Mouse (Mus musculus): Measurements from ENCODE around the gene March11.
A peak's percentile ranks its signal among the peaks of the same experiment; 100 is the strongest.

The March11 gene

DNA sequence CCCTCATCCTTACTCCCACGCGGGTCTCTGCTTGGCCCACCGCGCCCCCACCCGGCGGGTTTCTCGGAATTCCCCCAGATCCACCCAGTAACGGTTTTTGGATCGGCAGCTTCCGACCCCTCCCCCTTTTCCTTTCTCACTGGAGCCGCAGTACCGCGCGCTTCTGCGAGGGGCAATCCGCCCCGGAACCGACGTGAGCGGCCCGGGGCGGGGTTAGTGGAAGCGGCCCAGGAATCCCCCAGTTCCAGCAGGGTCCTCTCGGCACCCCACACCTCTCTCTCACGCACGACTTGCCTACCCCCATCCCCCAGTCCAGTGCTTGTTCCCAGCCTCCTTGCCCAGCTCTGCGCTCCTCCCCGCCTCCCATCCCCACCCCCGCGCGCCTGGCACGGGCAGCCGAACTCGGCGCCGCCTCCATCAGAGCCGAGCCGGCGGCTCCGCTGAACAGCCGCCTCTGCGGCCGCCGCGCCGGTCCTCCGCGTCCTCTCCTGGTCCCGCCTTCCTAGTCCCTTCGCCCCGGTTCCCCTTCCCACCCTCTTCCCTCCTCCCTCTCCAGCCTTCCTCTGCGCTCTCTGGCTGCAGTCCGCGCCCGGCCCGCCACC is at the start of gene March11:
Gene March11, plus strand, starts transcription at position 420 of the 602 bp plus-strand sequence.
- DNase-seq (ENCODE audit: low read depth): no peak

DNA sequence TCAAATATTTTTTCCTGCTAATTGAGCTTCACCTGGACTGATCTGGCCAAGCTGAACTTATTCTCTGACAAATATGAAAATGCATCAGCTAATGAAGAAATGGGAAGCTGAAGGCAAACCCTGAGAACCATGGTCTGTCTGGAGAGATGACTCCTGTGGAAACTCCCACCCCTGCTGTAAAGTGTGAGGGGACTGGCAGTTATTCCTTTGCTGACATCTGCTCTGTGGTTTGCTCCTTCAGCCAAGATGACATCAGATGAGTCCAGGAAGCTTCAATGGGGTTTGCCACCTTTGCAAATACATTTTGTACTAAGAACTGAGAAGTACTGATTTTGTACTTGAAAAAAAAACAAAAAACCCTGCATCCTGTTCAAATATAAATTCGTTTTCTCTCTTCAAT is 46.5 kb upstream of the March11 start:
- DNase-seq (ENCODE audit: low read depth): no peak

DNA sequence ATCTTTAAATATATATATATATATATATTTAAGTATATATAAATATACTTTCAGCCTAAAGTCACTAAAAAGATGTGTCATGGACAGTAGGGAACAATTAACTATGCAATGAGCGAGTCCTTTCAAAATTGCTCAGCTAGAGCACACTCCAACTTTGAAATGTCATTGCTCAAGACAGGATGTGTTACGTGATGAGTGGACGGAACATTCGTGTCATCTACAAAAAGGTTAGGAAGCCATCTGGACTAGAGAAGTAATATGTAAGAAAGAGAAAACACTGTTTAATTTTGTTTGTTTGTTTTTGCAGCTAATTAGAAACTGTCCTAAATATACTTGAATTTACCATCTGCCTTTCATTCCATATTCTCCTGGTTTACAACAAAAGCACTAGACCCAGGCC is 39.3 kb upstream of the March11 start:
- DNase-seq (ENCODE audit: low read depth): peak; percentile 12

DNA sequence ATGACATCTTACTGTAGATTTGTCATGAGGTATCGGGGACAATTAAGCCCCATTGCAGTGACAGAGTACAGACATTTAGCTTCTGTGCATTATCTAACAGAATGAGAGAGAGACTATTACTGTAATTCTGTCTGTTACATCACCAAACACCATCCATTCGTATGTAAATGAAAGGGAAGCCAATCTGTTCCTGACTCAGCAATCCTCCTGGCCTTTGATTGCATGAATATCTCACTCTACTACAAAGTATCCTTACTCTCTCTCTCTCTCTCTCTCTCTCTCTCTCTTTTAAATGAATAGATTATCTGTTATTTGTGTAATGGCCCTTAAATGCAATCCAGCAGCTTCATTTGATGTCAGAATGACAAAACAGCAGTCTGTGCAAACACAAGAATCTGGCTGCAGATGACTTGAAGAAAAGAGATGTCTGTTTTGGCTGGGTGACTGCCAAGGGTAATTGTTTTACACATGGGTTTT is 32.8 kb upstream of the March11 start:
- DNase-seq (ENCODE audit: low read depth): no peak

DNA sequence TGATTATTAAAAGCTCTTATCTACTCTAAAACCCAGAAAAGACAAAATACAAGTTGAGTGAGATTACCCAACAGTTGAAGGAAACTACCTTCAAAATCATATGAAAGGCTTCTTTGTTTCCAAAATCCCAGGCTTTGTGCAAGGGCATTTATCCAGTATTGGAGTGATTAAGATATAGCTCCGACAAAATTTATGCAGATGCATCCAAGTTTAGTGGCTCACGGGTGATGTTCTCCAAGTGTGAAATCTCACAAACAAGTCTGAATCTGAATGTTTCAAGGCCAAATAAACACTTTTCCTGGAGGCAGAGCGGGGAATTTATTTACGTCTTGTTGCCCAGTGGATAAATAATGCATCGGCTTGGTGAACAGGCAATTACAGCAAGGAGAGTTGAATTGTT is 32.2 kb upstream of the March11 start:
- DNase-seq (ENCODE audit: low read depth): no peak

DNA sequence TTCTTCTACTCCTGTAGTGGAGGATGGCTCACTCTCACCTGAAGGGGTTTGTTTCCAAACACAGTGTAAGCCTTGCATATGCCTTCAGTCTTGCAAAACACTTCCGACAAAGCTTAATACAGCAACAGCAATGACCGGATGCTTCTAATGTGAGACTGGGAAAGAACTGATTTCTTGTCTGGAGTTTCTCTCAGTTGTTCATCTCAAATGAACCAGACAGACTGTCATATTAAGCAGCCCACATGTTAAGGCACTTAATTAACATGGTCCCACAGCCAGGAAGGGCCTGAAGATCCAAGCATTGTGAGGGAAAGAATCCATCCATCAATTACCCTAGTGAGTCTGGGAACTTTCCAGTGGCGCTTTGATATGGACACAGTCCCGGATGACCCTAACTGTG is 17.0 kb upstream of the March11 start:
- no peak for DNase-seq (ENCODE audit: low read depth)

DNA sequence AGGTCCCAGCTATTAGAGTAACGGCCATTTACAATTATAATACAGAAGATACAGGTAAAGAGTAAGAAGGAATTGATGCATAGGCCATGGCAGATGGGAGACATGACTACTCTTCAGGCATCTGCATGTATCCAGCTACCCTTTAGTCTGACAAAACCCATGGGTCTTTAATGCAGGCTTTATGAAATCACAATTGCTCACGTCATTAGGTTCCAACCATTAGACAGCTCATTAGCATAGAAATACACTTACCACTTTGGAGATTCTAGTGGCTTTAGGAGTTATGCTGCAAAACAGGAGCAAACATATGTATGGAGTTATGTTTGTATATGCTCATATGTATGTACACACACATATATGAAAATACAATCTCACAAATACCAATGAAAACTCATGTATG is 16.0 kb upstream of the March11 start:
- DNase-seq (ENCODE audit: low read depth): no peak

DNA sequence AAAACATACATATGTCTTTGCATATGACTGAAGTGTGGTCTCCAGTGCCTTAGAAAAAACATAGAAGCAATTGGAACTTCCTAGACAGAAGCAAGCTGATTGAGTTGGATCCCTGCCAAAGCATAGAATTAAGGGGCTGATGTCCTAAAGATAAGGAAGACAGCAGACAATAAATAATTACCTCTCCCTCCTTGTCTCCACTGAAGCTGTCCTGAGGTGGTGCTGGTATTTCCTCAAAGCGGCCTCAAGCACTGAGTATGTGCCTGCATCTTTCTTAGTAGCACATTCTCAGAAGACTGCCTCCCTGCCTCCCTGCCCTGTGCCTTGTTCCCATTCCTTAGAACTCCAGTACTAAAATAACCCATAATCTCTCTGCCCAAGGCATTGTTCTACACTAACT is 15.6 kb upstream of the March11 start:
- DNase-seq (ENCODE audit: low read depth): no peak

DNA sequence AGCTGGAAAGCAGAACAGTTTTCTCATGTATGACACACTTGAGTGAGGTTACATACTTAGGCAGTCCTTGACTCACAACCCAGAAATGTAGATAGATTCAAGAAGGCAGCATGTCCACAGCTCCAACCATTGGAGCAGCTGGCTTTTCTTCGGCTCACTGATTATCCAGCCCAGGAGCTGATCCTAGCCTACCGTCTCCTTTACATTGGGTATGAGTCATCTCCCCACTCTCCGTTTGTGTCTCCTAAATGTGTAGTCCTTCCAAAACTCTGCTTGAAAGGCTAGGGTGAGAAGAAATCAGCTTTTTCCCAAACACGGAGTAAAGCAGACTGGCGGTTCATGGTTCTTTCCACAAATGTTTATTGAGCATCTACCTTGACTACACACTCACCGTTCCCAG is 10.2 kb upstream of the March11 start:
- DNase-seq (ENCODE audit: low read depth): no peak

DNA sequence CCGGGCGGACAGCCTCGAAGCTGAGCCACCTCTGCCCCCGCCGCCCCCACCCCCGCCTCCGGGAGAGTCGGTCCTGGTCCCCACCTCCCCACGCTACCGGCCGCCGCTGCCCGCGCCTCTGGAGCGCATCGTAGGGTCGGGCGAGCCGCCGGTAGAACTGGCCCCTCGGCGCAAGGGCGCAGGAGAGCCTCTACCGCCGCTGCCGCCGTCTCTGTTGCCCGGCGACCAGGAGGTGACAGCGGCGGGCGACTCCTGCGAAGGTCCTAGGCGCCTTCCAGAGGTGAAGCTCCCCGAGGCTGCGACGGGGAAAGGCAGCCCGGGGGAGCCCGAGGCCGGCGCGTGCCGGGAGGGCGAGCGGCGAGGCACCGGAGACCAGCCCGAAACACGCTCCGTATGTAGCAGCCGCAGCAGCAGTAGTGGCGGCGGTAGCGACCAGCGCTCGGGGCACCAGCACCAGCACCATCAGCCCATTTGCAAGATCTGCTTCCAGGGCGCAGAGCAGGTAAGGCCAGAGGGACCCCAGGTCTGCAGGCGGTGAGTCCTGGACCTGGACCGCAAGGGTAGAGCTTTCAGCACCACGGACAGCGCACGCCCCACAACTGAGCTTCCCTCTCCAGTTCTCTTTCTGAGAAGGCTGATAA is 563 bp downstream of the March11 start:
- DNase-seq (ENCODE audit: low read depth): peak; percentile 12

DNA sequence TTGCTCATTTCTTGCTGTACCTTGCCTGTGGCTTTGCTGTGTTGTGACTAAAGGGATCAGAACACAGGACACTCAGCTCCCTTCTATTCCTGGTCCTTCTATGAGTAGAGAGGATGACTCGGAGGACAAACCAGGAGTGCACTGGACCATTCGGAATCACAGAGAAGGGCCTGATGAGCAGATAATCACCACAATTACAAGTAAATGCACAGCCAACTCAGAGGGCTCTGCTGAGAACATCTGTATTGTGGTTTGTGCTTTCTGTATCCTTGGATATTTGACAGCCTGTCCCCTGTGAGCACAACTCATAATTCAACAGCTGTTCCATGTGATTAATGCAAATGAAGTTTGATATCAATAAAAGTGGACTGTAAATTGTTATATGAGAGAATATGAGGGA is 11.0 kb downstream of the March11 start:
- no peak for DNase-seq (ENCODE audit: low read depth)

DNA sequence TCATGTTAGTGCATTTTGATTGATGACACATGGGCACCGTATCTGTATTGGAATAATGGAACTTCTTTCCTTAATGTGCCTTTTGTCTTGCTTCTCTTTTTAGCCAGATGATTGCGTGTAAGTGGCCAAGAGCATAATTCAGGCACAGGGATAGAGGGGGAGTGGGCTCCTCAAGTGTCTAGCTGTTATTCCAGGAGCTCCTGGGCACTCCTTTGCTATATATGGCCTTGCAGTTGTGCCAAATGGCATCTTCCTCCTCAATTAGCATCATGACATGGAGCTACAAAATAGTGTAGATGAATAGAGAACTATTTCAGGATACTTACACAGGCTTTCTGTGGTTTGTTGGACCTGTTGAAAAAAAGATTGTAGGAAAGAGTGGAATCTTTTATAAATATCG is 11.6 kb downstream of the March11 start:
- no peak for DNase-seq (ENCODE audit: low read depth)

DNA sequence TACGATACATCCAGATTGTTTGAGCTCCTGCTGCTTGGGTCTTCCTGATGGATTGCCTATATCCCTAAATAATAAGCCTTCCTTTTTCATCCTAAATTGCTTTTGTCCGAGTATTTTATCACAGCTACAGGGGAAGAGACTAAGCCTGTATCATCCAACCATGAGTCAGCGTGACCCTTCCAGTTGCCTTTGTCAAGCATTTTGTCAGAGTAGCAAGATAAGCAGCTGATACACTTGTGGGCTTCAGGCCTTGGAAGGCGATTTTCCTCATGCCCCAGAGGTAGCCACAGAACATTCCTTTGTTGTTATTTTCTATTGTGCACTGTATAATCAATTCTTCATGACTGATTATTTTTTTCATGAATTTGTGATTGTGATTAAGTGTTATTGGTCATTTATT is 14.0 kb downstream of the March11 start:
- no peak for DNase-seq (ENCODE audit: low read depth)

DNA sequence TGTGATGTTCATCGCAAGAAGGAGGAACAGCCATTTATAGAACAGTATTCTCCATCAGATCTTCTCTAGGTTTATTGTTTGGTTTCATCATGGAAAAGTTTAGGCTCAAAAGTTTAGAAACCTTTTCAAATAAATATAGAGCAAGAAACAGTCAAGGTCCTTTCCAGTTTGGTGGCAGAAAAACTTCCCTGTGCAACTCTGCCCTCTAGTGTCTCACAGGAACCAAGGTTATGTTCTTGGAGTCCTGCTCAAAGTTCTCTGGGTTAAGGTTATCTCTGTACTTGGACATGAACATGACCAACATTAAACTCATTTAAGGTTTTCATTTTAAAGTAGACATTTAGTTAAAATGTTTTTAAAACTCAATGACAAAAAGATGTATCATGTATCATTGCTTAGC is 18.3 kb downstream of the March11 start:
- DNase-seq (ENCODE audit: low read depth): peak; percentile 54

DNA sequence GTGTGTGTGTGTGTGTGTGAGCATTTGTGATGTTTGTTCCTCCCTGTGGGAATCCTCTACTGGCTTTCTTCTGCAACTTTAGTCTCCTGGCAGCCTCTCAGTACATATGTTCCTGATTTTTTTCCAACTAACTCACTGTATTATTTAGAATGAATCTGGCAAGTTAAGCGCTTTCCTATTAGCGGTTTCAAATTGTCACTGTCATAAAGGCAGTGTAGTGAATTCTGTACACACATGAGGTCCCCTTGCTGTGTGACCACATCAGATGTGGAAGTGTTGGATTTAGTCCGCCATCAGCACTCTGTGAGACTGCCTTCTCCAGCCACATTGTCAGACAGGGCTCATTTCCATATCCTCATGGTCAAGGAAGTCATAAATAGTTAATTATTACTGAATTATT is 26.9 kb downstream of the March11 start:
- DNase-seq (ENCODE audit: low read depth): no peak

DNA sequence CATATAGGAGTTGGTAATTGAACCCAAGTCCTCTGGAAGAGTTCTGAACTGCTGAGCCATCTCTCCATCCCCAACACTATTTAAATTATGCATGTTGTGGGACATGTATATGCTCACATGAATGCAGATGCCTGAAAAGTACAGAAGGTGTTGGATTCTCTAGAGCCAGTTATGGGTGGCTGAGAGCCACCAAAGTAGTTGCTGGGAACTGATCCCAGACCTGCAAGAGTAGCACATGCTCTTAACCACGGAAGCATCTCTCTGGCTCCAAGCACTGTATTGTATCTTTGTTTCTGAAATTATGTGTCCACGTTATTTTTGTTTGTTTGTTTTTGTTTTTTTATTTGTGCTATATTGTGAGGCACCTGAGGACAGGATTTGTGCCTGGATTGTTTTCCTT is 28.9 kb downstream of the March11 start:
- no peak for DNase-seq (ENCODE audit: low read depth)

DNA sequence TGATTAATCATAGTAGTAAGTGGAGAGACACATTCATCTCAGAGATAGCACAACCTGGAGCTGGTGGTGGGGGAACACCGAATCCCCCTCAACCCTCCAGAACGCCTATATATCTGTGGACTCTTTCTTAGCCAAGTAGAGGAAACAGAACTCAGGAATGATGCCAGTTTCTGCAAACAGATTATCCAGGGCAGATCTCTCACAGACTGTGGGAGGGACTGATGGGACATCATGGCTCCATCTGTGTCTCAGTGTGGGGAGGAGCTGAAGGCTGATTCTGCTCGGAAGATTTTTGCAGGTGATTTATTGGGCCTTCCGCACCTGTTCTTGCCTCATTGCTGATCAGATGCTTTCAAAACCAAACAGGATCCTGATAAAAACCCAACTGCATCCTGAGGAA is 29.5 kb downstream of the March11 start:
- DNase-seq (ENCODE audit: low read depth): no peak

DNA sequence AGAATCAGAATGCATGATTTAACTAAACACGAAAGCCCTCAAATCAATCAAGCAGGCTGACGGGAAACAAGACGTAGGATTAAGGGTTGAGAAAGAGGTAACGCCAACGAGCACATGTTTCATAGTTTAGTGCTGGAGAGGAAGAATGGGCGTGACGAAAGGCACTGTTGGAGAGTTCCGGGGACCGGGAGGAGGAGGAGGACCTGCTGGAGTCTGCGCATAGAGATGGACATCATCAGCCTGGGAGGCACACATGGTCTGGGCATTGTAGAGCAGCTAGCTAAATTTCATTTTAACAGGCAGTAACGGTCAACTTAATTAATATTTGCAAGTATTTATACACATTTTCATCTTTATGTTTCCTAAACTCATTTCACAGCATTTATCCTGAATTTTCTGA is 31.6 kb downstream of the March11 start:
- no peak for DNase-seq (ENCODE audit: low read depth)

DNA sequence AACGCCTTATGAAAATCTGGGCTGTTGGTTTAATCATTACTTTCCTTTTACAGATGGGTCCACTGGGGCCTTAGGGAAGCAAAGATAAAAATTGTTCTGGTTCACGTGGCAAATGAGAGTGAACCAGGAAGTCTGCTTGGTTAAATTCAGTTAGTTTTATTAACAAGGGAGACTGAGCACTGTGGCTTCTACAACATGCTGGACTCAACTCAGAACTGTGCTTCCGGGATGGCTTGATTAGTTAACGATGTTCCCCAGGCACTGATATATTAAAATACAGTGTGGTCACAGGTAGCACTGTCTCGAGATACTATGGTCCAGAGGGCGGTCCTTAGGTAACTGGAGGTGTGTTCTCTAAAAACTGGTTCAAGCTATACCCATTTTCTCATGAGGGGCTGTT is 32.1 kb downstream of the March11 start:
- DNase-seq (ENCODE audit: low read depth): no peak

DNA sequence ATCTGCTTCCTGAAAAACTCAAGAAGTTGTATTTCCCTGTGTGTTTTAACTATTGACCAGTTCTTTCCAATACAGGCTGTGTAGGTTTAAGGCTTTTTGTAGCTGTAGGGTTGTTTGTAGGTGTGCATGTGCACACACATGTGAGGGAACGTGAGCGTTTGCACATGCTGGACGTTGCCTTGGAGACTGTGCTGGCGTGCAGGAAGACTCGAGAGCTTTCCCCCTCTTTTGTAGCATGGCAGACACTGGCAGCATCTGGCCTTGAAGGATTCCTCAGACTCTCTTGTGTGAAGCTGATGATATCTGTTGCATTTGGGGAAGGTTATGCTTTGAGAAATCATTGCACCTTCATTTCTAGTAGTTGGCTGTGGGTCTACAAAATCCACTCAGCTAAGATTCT is 35.5 kb downstream of the March11 start:
- DNase-seq (ENCODE audit: low read depth): no peak

DNA sequence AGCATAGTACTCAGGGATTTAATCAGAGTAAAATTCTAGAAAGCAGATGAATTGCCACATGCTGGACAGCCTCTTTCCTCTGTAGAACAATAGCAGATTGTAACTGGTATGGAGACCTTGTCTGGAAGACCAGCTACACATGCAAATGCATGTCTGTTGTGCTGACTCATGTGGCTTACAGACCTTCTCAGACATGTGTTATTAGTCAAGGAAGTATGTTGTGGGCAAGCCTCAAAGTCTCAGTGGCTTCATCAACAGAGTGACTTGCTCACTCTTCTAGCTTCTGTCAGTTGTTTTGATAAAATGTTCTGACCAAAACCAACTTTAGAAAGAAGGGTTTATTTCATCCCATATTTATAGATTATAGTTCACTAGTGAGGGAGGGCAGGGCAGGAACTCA is 44.8 kb downstream of the March11 start:
- DNase-seq (ENCODE audit: low read depth): no peak

DNA sequence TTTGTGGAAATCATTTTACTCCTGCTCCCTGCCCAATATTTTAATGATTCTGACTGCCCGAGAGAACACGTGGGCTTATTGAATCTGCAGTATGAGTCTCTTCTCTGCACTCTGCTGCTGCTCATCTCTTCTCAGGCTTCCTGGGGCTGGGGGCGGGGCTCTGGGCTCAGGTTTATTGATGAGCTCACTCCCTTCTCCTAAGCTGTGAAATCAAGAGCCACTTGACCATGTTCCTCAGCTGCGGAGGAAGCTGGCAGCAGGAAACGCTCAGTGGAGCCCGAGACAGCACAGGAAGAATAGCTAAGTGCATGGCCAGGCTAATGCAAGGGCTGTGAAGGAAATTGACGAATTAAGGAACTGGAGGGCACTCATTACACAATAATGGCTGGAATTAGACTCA is 56.5 kb downstream of the March11 start:
- no peak for DNase-seq (ENCODE audit: low read depth)

DNA sequence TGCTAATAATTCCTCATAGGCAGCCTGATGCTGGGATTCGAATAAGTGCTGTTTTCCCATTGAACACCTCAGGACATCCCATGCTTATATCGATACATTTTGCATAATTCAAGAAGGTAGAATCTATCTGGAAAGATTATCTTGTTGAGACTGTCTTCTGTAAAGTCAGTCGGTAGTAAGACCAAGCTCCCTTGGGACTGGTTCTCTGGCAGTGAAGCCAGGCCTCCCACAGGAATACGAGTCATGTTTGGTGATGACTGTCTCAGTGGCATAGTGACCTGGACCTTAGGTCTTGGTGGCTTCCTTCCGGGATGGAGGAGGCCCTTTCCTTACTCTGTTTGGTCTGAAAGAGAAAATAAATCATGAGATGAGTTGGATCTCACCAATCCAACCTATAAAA is 57.7 kb downstream of the March11 start:
- DNase-seq (ENCODE audit: low read depth): no peak

DNA sequence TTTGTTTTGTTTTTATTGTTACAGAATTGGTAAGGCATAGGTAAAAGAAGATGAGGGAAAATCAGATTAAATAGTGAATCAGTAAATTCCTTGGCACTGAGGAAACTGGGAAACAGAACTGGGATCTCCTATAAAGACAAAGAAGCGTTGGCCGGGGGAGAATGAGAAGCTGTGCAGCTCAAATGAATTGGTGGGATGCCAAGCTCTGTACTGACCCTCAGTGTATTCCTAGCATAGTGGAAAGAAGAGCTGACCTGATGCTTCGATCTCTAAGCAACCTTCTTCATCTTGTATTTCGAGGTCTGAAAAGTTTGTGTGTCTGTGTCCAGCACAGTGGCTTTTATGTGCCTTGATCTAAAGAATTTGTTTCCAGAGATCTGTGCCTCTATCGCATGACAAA is 64.9 kb downstream of the March11 start:
- DNase-seq (ENCODE audit: low read depth): no peak
